Mouse (Mus musculus) bone marrow, adult 2 months (tissue): ENCODE measurements around the gene Copb1. TPM values are rescaled to one million over a fixed set of nuclear protein-coding genes. Genes with fewer than 3 reads are reported as not detected.
A peak's percentile ranks its signal among the peaks of the same experiment; 100 is the strongest.

Source experiments
- H3K27ac ChIP-seq: fragments of 200-500 bp; 2 replicates; pipeline ENCODE4 v1.5.1; 2012; ENCODE audit warnings: low read depth, mild to moderate bottlenecking, control low read depth, inconsistent platforms, low read length; ENCODE audit not compliant: control insufficient read depth, poor library complexity, insufficient read depth
- H3K4me1 ChIP-seq: fragments of 200-500 bp; 2 replicates; pipeline ENCODE4 v1.6.1; 2011; ENCODE audit warnings: low read length; ENCODE audit not compliant: control insufficient read depth, insufficient read depth
- H3K4me3 ChIP-seq: fragments of 200-500 bp; replicated peaks from 2 replicates; pipeline ENCODE3; 2011; ENCODE audit warnings: mild to moderate bottlenecking, low read depth, low read length, control low read depth; ENCODE audit not compliant: control insufficient read depth
- CTCF ChIP-seq: fragments of 200-500 bp; IDR thresholded peaks from 2 replicates; pipeline ENCODE4 v1.5.1; 2011; ENCODE audit warnings: low read length, control low read depth; ENCODE audit not compliant: control insufficient read depth, insufficient read depth
- POLR2A ChIP-seq: fragments of 200-500 bp; IDR thresholded peaks from 2 replicates; pipeline ENCODE4 v1.6.1; 2011; ENCODE audit warnings: low read depth, mild to moderate bottlenecking, control low read depth, low read length, borderline replicate concordance; ENCODE audit not compliant: control insufficient read depth
- WGBS: fragments of 180-500 bp; shearing (Covaris S2); methylation state at CpG from one replicate; pipeline ENCODE4 v1.1.7; 2018; 5-methylcytosine and 5-hydroxymethylcytosine counted together
- polyA plus RNA-seq: library from polyadenylated mRNA; stranded (reverse); fragments of >200 nt; gene quantifications from 2 replicates; pipeline ENCODE4 v1.2.4, GENCODE M21; 2011; ENCODE audit warnings: low replicate concordance; ENCODE audit not compliant: missing spikeins, insufficient read depth, insufficient read length

The Copb1 gene
- 10.5 and 17.3 TPM in 2 replicates for polyA plus RNA-seq

GRCm38 (mm10) chr7:114253885-114254833, at the start of gene Copb1:
Gene Copb1 (minus strand): TSS chr7:114254711.
- under 1% methylated on average over 75 of the region's 75 CpGs for WGBS
- TF ChIP-seq POLR2A: peak; percentile 77; the same call in 1 of the 2 replicates
- 0 out of 2 replicates have a peak, but pooled peaks have one; percentile 5 for TF ChIP-seq CTCF
- peak within 1 kb of the TSS; percentile 84 for H3K4me3 ChIP-seq
- no peaks in the 10 kb centered on the region; the same call in 1 of the 2 replicates for H3K4me1 ChIP-seq
- peak within 1 kb of the TSS; percentile 59; the same call in 1 of the 2 replicates for H3K27ac ChIP-seq

- WGBS: under 1% methylated on average over 4 of the region's 4 CpGs
- no peak overlapping the region for H3K4me3 ChIP-seq
- no peaks in the 10 kb centered on the region; the same call in 1 of the 2 replicates for H3K4me1 ChIP-seq
- no peak overlapping the region for H3K27ac ChIP-seq
- no peak for TF ChIP-seq CTCF
- TF ChIP-seq POLR2A: no peak
Observed at GRCm38 (mm10) chr7:114301293-114301782, 46.8 kb upstream of the Copb1 start.

GRCm38 (mm10) chr7:114300782-114301181, 46.3 kb upstream of the Copb1 start:
- H3K4me1 ChIP-seq: no peaks in the 10 kb centered on the region; the same call in 1 of the 2 replicates
- H3K4me3 ChIP-seq: no peak overlapping the region
- H3K27ac ChIP-seq: no peak overlapping the region
- WGBS: 71% methylated on average over 2 of the region's 2 CpGs
- TF ChIP-seq CTCF (no peak), POLR2A (no peak)

- no peaks in the 10 kb centered on the region; the same call in 1 of the 2 replicates for H3K4me1 ChIP-seq
- H3K27ac ChIP-seq: no peak overlapping the region
- TF ChIP-seq POLR2A: no peak
- TF ChIP-seq CTCF: no peak
- WGBS: 56% methylated on average over 4 of the region's 4 CpGs
- no peak overlapping the region for H3K4me3 ChIP-seq
Observed at GRCm38 (mm10) chr7:114299247-114299646, 44.7 kb upstream of the Copb1 start.

GRCm38 (mm10) chr7:114294698-114295097, 40.2 kb upstream of the Copb1 start:
- 83% methylated on average over 5 of the region's 5 CpGs for WGBS
- H3K4me1 ChIP-seq: peaks cover 1% of the 10 kb centered on the region; the same call in 1 of the 2 replicates

GRCm38 (mm10) chr7:114293903-114294302, 39.4 kb upstream of the Copb1 start:
- Histone ChIP-seq H3K27ac (no peak overlapping the region), H3K4me3 (no peak overlapping the region), H3K4me1 (peaks cover 1% of the 10 kb centered on the region; the same call in 1 of the 2 replicates)
- TF ChIP-seq POLR2A: no peak
- no peak for TF ChIP-seq CTCF
- WGBS: 50% methylated on average over 5 of the region's 5 CpGs

More at GRCm38 (mm10) chr7:114294698-114295097, 40.2 kb upstream of the Copb1 start:
- H3K27ac ChIP-seq: no peak overlapping the region
- no peak overlapping the region for H3K4me3 ChIP-seq
- no peak for TF ChIP-seq POLR2A
- TF ChIP-seq CTCF: peak; percentile 58

GRCm38 (mm10) chr7:114292501-114292971, 38.0 kb upstream of the Copb1 start:
- peak overlapping the region; percentile 73 for H3K4me3 ChIP-seq
- WGBS: 7% methylated on average over 12 of the region's 12 CpGs
- TF ChIP-seq POLR2A (peak; percentile 51; the same call in 1 of the 2 replicates), CTCF (no peak)

More at GRCm38 (mm10) chr7:114292501-114292971, 38.0 kb upstream of the Copb1 start:
- peaks cover 1% of the 10 kb centered on the region; the same call in 1 of the 2 replicates for H3K4me1 ChIP-seq
- H3K27ac ChIP-seq: peak overlapping the region; percentile 84
